Mouse (Mus musculus): Measurements from ENCODE around the gene Gsdmc3. TPM values are rescaled to one million over a fixed set of nuclear protein-coding genes. Genes with fewer than 3 reads are reported as not detected.
"Not testable (repeated sequence)": the region's sequence is repeated elsewhere in the genome, so short reads cannot be mapped to it uniquely, and the experiment has no call there.

Gene Gsdmc3
- total and polyA plus RNA-seq, 2 experiments from 2014 or later = not detected

DNA sequence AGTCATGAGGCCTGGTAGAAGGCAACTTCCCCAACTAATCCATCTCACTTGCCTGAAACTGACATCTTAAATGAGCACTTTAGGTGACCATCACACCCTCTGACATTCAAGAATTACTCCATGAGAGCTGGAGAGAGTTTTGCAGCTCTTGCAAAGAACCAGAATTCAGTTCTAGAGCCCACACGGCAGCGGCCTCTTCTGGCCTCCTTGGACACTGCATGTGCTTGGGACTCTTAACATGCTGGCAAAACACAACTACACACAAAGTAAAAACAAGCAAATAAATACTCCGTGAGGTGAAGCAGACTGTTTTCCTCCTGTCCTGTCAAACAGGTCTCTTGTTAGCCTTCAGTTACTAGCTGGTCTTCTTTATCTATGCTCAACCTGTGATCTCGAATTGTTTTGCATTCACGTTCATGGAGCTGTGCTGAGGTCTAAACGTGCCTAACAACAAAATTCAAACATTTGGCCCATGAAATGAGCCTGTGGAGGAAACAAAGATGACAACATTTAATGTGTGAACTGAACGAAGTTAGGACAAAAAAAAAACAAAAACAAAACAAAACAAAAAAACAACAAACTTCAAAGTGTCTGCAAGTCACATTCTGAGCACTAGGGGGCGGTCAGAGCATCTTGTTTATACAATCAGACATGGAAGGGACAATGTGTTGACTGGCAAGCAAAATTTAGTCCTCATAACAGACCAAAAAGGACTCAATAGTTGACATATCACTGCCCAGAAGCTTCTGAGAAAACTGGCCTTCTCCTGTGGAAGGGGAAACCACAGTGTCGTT lies 17.4 kb upstream of the Gsdmc3 start:
- 39% methylated on average over 9 of the region's 9 CpGs for WGBS
- H3K27ac ChIP-seq; H3K4me3 ChIP-seq (ENCODE audit: low read length); H3K4me2 ChIP-seq (ENCODE audit: low read depth, low read length); H3K9me3 ChIP-seq (ENCODE audit: low read length); H3K4me1 ChIP-seq (ENCODE audit: insufficient read depth, low read length); H3K9ac ChIP-seq (replicated peaks; ENCODE audit: low read length); H3K27me3 ChIP-seq (ENCODE audit: insufficient read depth, low read length); H3K36me3 ChIP-seq (ENCODE audit: insufficient read depth, low read length): not testable (repeated sequence)
- ATAC-seq = 0 out of 2 replicates have a peak, but pooled peaks have one; percentile 38
- TF ChIP-seq CTCF (IDR thresholded peaks at IDR 0.05; ENCODE audit: low read depth) = peak; percentile 69
- peak; percentile 69 for DNase-seq (ENCODE audit: low spot score)

DNA sequence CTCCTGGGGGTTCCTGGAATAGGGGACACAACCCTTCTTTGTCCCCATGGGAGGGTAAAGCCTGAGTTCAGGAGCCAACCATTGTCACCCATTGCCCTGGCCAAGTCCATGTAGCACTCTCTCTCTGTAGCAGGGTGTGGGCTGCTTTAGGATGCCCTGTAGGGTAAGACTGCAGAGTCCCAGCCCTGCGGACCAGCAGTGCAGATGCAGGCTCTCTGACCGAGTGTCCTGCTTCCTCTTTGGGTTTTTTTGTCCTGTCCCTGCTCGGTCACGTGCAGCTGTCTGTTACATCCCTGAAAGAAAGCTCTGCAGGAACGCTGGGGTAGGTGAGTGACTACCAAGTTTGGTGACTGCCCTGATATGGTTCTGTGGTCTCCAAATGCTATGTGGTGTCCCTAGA lies 10.1 kb upstream of the Gsdmc3 start:
- not testable (repeated sequence) for H3K27me3 ChIP-seq (ENCODE audit: insufficient read depth, low read length); H3K4me1 ChIP-seq (ENCODE audit: insufficient read depth, low read length); H3K27ac ChIP-seq; H3K9ac ChIP-seq (replicated peaks; ENCODE audit: low read length); H3K4me3 ChIP-seq (ENCODE audit: low read length); H3K4me2 ChIP-seq (ENCODE audit: low read depth, low read length); ATAC-seq; H3K9me3 ChIP-seq (ENCODE audit: low read length); DNase-seq (ENCODE audit: low spot score); H3K36me3 ChIP-seq (ENCODE audit: insufficient read depth, low read length)
- 57% methylated on average over 4 of the region's 5 CpGs for WGBS

DNA sequence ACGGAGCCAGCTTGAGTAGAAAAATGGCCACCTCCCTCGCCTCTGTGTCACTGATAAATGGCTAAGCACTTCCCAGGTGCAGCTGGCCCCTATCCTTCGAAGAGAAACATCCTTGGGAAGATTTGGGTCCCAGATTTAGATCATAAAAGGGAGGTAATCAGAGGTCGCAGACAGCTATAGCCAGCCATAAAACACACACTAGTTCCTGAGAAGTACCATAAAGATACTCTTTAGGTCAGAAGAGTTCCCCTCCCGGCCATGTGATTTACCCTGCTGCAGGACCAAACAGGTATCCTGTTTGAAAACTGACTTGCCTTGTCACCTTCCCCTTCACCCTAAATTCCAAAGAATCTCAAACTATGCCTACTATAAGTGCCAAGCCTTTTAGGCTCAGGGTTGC lies 9.6 kb upstream of the Gsdmc3 start:
- ATAC-seq; H3K4me1 ChIP-seq (ENCODE audit: insufficient read depth, low read length); H3K4me3 ChIP-seq (ENCODE audit: low read length); H3K9ac ChIP-seq (replicated peaks; ENCODE audit: low read length); H3K9me3 ChIP-seq (ENCODE audit: low read length); H3K4me2 ChIP-seq (ENCODE audit: low read depth, low read length); DNase-seq (ENCODE audit: low spot score); H3K36me3 ChIP-seq (ENCODE audit: insufficient read depth, low read length); H3K27me3 ChIP-seq (ENCODE audit: insufficient read depth, low read length); H3K27ac ChIP-seq: not testable (repeated sequence)
- WGBS = no CpG with 5 or more reads among the region's 5 CpGs

DNA sequence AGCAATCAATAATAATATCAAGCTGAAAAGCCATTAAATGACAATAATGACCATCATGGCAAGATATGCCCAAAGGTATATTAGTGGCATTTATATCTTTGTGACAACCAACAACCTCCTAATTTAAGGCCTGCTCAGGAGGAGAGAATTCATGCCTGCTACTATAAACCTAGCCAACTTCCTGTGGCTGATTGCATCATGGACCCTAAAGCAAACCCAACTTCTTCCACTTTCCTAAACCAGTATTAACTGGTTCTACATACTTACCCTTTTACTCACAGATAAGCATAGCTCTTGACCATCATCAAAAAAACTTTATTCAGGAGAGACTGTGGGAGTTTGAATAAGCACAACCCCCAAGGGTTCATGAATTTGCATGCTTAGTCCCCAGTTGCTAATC lies 2.2 kb downstream of the Gsdmc3 start:
- not testable (repeated sequence) for H3K27me3 ChIP-seq (ENCODE audit: insufficient read depth, low read length); H3K4me2 ChIP-seq (ENCODE audit: low read depth, low read length); DNase-seq (ENCODE audit: low spot score); H3K4me1 ChIP-seq (ENCODE audit: insufficient read depth, low read length); H3K36me3 ChIP-seq (ENCODE audit: insufficient read depth, low read length); H3K9ac ChIP-seq (replicated peaks; ENCODE audit: low read length); H3K9me3 ChIP-seq (ENCODE audit: low read length); H3K4me3 ChIP-seq (ENCODE audit: low read length); H3K27ac ChIP-seq; ATAC-seq

DNA sequence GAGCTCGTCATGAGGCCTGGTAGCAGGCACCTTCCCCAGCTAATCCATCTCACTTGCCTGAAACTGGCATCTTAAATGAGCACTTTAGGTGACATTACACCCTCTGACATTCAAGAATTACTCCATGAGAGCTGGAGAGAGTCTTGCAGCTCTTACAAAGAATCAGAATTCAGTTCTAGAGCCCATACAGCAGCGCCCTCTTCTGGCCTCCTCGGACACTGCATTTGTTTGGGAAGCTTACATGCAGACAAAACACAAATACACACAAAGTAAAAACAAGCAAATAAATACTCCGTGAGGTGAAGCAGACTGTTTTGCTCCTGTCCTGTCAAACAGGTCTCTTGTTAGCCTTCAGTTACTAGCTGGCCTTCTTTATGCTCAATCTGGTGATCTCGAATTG lies 16.4 kb downstream of the Gsdmc3 start:
- DNase-seq (ENCODE audit: low spot score) = peak; percentile 55
- 43% methylated on average over 5 of the region's 5 CpGs for WGBS
- ATAC-seq; H3K27me3 ChIP-seq (ENCODE audit: insufficient read depth, low read length); H3K4me3 ChIP-seq (ENCODE audit: low read length); H3K4me1 ChIP-seq (ENCODE audit: insufficient read depth, low read length); H3K4me2 ChIP-seq (ENCODE audit: low read depth, low read length); H3K27ac ChIP-seq; H3K9me3 ChIP-seq (ENCODE audit: low read length); H3K36me3 ChIP-seq (ENCODE audit: insufficient read depth, low read length); H3K9ac ChIP-seq (replicated peaks; ENCODE audit: low read length): not testable (repeated sequence)
- peak; percentile 57 for TF ChIP-seq CTCF (IDR thresholded peaks at IDR 0.05; ENCODE audit: low read depth)

Other genes starting within 250 kb of the Gsdmc3 start
- not detected in 2 replicates for gene Gsdmc2, start 33.4 kb downstream of the Gsdmc3 start, total RNA-seq (2014; rRNA removed)
- gene Gsdmc2, start 33.4 kb downstream of the Gsdmc3 start, polyA plus RNA-seq (2015; fragmentation: Nextera tagmentation; extraction: Ambion mirVana) = 0.15 TPM in 1 of 2 replicates, not detected in the other
- not detected in 2 replicates for gene Gsdmc4, start 33.7 kb upstream of the Gsdmc3 start, total RNA-seq (2014; rRNA removed)
- gene Gsdmc4, start 33.7 kb upstream of the Gsdmc3 start, polyA plus RNA-seq (2015; fragmentation: Nextera tagmentation; extraction: Ambion mirVana) = not detected in 2 replicates
- 86.9 and 95.4 TPM in 2 replicates for gene Fam49b, start 181.9 kb upstream of the Gsdmc3 start, total RNA-seq (2014; rRNA removed)
- gene Fam49b, start 181.9 kb upstream of the Gsdmc3 start, polyA plus RNA-seq (2015; fragmentation: Nextera tagmentation; extraction: Ambion mirVana) = 126 and 131 TPM in 2 replicates

Measured in hindbrain, postnatal 0 days (tissue).